Mouse (Mus musculus): Measurements from ENCODE around the gene 0610040J01Rik. TPM values are rescaled to one million over a fixed set of nuclear protein-coding genes. Genes with fewer than 3 reads are reported as not detected.

The 0610040J01Rik gene
- polyA plus RNA-seq, 1 experiment, result 1.9 TPM

Other genes with a start within 250 kb of the 0610040J01Rik start
- not detected in 2 replicates for gene Nwd2, start 163.3 kb upstream of the 0610040J01Rik start, polyA plus RNA-seq (2012; rRNA removed)
- gene Rell1, start 156.5 kb downstream of the 0610040J01Rik start, polyA plus RNA-seq (2012; rRNA removed), result 14.0 and 15.9 TPM in 2 replicates

Measured in gonadal fat pad, adult 2 months (tissue).